Mouse (Mus musculus): ENCODE data around the gene Dohh.

DNA sequence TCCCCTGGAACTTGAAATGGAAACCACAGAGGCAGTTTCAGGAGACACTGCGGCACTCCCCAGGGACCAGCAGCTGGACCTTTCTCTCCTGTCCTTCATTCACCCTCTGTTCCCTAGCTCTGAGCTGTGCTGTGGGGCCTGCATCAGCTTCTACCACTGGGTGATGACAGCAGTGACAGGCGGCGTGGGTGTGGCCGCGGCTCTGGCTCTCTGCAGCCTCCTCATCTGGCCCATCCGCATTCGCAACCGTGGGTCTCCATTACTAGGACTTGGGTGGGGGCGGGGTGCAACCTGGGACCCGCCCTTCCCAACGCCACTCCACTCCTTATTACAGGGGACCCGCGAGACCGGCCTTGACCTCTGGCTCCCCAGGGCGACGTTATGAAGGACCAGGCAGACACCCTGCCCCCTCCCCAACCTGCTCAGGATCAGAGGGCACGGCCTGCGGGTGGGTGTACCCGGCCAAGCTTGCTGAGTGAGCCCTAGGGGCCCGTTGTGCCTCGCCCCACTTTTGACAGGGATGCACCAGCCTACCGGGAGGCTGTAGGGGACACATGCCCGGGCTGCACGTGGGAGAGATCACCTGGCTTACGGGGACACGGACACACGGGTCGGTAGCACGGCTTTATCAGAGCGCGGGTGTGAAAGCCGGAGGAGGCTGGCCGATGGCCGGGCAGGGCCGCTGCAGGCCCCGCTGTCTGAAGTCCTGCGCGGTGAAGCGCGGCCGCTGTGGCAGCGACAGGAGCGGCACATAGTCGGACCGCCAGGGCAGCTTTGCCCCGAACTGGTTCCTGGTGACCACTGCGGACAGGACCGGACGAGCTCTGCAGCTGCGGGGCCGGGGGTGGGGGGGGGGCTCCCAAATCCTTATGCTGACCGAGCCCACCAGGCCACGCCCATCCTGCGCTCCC is 20.5 kb upstream of the Dohh start:
- TF ChIP-seq CTCF (IDR thresholded peaks at IDR 0.05) = no peak
- TF ChIP-seq EP300 (IDR thresholded peaks at IDR 0.05) = no peak
